11 mouse cellular contexts compared by ENCODE assay signal in the genomic region with DNA sequence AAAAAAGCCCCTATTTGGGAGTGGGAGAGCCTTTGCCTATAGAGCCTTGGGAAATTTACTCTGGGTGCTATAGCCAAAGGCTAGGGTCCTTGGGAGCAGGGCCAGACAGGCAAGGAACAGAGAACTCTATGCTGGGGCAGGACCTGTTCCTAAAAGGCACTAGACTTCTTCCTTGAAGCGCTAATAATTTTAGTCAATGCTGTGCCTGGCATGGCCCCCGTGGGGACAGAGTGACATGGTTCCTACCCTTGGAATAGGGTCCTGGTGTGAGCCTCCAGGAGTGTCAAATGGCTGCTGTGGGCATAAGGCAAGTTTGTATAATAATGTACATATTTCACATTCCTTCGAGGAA. TPM values are rescaled to one million over a fixed set of nuclear protein-coding genes. Genes with fewer than 3 reads are reported as not detected.
A peak's percentile ranks its signal among the peaks of the same experiment; 100 is the strongest.
DNase-seq lines count a peak whose midpoint lies in the region; ATAC-seq and TF ChIP-seq lines count a peak whose summit lies in the region.
"Had no signal": no experiment of that assay in that cellular context is flagged by ENCODE, and none has a peak within 500 bp of the region (broad histone marks: within the 10 kb centered on the region; RNA-seq: fewer than 3 reads in every experiment).

No protein-coding gene starts in this region.

- peak overlapping the region; percentile 42; the same call in 1 of the 2 replicates for H3K4me2 ChIP-seq in forebrain, embryonic 11.5 days (ENCODE audit: low read depth, low read length, severe bottlenecking)
- no peak overlapping the region; the same call in 1 of the 2 replicates for H3K4me2 ChIP-seq in forebrain, embryonic 12.5 days
- peak overlapping the region; percentile 45; the same call in 1 of the 2 replicates for H3K4me2 ChIP-seq in midbrain, embryonic 12.5 days (replicated peaks)
- no peak overlapping the region for H3K4me2 ChIP-seq in midbrain, embryonic 15.5 days
- peak overlapping the region; percentile 75 for H3K4me2 ChIP-seq in intestine, postnatal 0 days (replicated peaks; ENCODE audit: low read depth)
- H3K4me2 ChIP-seq in stomach, embryonic 14.5 days (replicated peaks; ENCODE audit: low read depth, low read length), result peak overlapping the region; percentile 52

- no peak overlapping the region for H3K4me3 ChIP-seq in forebrain, embryonic 11.5 days (ENCODE audit: low read depth, low read length)
- no peak overlapping the region for H3K4me3 ChIP-seq in forebrain, embryonic 12.5 days (replicated peaks)
- H3K4me3 ChIP-seq in midbrain, embryonic 12.5 days, result no peak overlapping the region
- H3K4me3 ChIP-seq in midbrain, embryonic 15.5 days, result no peak overlapping the region
- H3K4me3 ChIP-seq in intestine, postnatal 0 days (ENCODE audit: low read depth, low read length), result peak overlapping the region; percentile 78
- H3K4me3 ChIP-seq in stomach, embryonic 14.5 days (ENCODE audit: low read depth, low read length), result peak overlapping the region; percentile 42

- H3K9me3 ChIP-seq in forebrain, embryonic 11.5 days (ENCODE audit: control insufficient read depth, low read length), result no peaks in the 10 kb centered on the region
- no peaks in the 10 kb centered on the region for H3K9me3 ChIP-seq in forebrain, embryonic 12.5 days
- no peaks in the 10 kb centered on the region for H3K9me3 ChIP-seq in midbrain, embryonic 12.5 days
- no peaks in the 10 kb centered on the region for H3K9me3 ChIP-seq in midbrain, embryonic 15.5 days
- no peaks in the 10 kb centered on the region for H3K9me3 ChIP-seq in intestine, postnatal 0 days (ENCODE audit: control insufficient read depth)
- no peaks in the 10 kb centered on the region for H3K9me3 ChIP-seq in stomach, embryonic 14.5 days (ENCODE audit: control insufficient read depth, low read depth, low read length)

- no peak for TF ChIP-seq CTCF in intestine, postnatal 0 days (IDR thresholded peaks at IDR 0.05; ENCODE audit: low read depth)

- H3K4me1 ChIP-seq in forebrain, embryonic 11.5 days (replicated peaks; ENCODE audit: control insufficient read depth, insufficient read depth, low read length), result no peaks in the 10 kb centered on the region; the same call in 1 of the 2 replicates
- 0 out of 2 replicates have a peak, but pooled peaks cover 4% of the 10 kb centered on the region for H3K4me1 ChIP-seq in forebrain, embryonic 12.5 days
- peaks cover 6% of the 10 kb centered on the region for H3K4me1 ChIP-seq in midbrain, embryonic 12.5 days
- no peaks in the 10 kb centered on the region for H3K4me1 ChIP-seq in midbrain, embryonic 15.5 days
- peaks cover 8% of the 10 kb centered on the region; the same call in 1 of the 2 replicates for H3K4me1 ChIP-seq in intestine, postnatal 0 days (replicated peaks; ENCODE audit: control insufficient read depth, insufficient read depth, low read length)
- no peaks in the 10 kb centered on the region for H3K4me1 ChIP-seq in stomach, embryonic 14.5 days (ENCODE audit: control insufficient read depth, insufficient read depth, low read length)

- H3K9ac ChIP-seq in forebrain, embryonic 11.5 days (ENCODE audit: low read length), result no peak overlapping the region
- no peak overlapping the region for H3K9ac ChIP-seq in forebrain, embryonic 12.5 days
- no peak overlapping the region for H3K9ac ChIP-seq in midbrain, embryonic 12.5 days (replicated peaks)
- H3K9ac ChIP-seq in midbrain, embryonic 15.5 days, result no peak overlapping the region
- H3K9ac ChIP-seq in intestine, postnatal 0 days (ENCODE audit: low read depth, low read length), result peak overlapping the region; percentile 76
- no peak overlapping the region for H3K9ac ChIP-seq in stomach, embryonic 14.5 days (replicated peaks; ENCODE audit: low read depth, low read length)

- WGBS in forebrain, embryonic 11.5 days, result 75% methylated on average over 3 of the region's 3 CpGs
- 78% methylated on average over 3 of the region's 3 CpGs for WGBS in forebrain, embryonic 12.5 days
- WGBS in midbrain, embryonic 12.5 days, result 70% methylated on average over 3 of the region's 3 CpGs
- WGBS in midbrain, embryonic 15.5 days, result 73% methylated on average over 3 of the region's 3 CpGs
- WGBS in intestine, postnatal 0 days, result 51% methylated on average over 3 of the region's 3 CpGs
- WGBS in stomach, embryonic 14.5 days, result 44% methylated on average over 3 of the region's 3 CpGs

- no peak for ATAC-seq in forebrain, embryonic 11.5 days (replicated peaks; ENCODE audit: low FRiP score)
- ATAC-seq in forebrain, embryonic 12.5 days (ENCODE audit: low FRiP score), result no peak
- no peak for ATAC-seq in midbrain, embryonic 12.5 days (ENCODE audit: low FRiP score, low read depth)
- ATAC-seq in midbrain, embryonic 15.5 days (replicated peaks), result no peak
- ATAC-seq in intestine, postnatal 0 days, result no peak
- no peak for ATAC-seq in stomach, embryonic 14.5 days (ENCODE audit: insufficient number of reproducible peaks, insufficient read depth, low FRiP score, low read depth)

- H3K36me3 ChIP-seq in forebrain, embryonic 11.5 days (ENCODE audit: control insufficient read depth, insufficient read depth, low read length), result no peaks in the 10 kb centered on the region
- H3K36me3 ChIP-seq in forebrain, embryonic 12.5 days (replicated peaks), result no peaks in the 10 kb centered on the region
- no peaks in the 10 kb centered on the region for H3K36me3 ChIP-seq in midbrain, embryonic 12.5 days
- no peaks in the 10 kb centered on the region for H3K36me3 ChIP-seq in midbrain, embryonic 15.5 days (replicated peaks)
- H3K36me3 ChIP-seq in intestine, postnatal 0 days (ENCODE audit: control insufficient read depth, insufficient read depth), result peaks cover 20% of the 10 kb centered on the region
- H3K36me3 ChIP-seq in stomach, embryonic 14.5 days (ENCODE audit: control insufficient read depth, insufficient read depth, low read length), result no peaks in the 10 kb centered on the region; the same call in 1 of the 2 replicates

- H3K27ac ChIP-seq in forebrain, embryonic 11.5 days (ENCODE audit: low read depth, low read length), result no peak overlapping the region
- no peak overlapping the region for H3K27ac ChIP-seq in forebrain, embryonic 12.5 days
- no peak overlapping the region for H3K27ac ChIP-seq in midbrain, embryonic 12.5 days (replicated peaks)
- H3K27ac ChIP-seq in midbrain, embryonic 15.5 days, result no peak overlapping the region
- H3K27ac ChIP-seq in intestine, postnatal 0 days (ENCODE audit: low read depth, low read length), result 0 out of 2 replicates have a peak overlapping the region, but pooled peaks have one; percentile 35
- H3K27ac ChIP-seq in stomach, embryonic 14.5 days (ENCODE audit: low read length), result no peak overlapping the region

- no peaks in the 10 kb centered on the region for H3K27me3 ChIP-seq in forebrain, embryonic 11.5 days (ENCODE audit: control insufficient read depth, insufficient read depth, low read length)
- 0 out of 2 replicates have a peak, but pooled peaks cover 4% of the 10 kb centered on the region for H3K27me3 ChIP-seq in forebrain, embryonic 12.5 days
- 0 out of 2 replicates have a peak, but pooled peaks cover 3% of the 10 kb centered on the region for H3K27me3 ChIP-seq in midbrain, embryonic 12.5 days
- H3K27me3 ChIP-seq in midbrain, embryonic 15.5 days (replicated peaks), result no peaks in the 10 kb centered on the region
- no peaks in the 10 kb centered on the region for H3K27me3 ChIP-seq in intestine, postnatal 0 days (replicated peaks; ENCODE audit: control insufficient read depth, insufficient read depth, low read length)
- H3K27me3 ChIP-seq in stomach, embryonic 14.5 days (ENCODE audit: control insufficient read depth, insufficient read depth, low read length), result no peaks in the 10 kb centered on the region

- DNase-seq in forebrain, embryonic 11.5 days (ENCODE audit: low spot score), result no peak
- no peak for DNase-seq in right cerebral cortex, adult 2 months (ENCODE audit: low spot score in 2 of 2)
- no peak for DNase-seq in gastrocnemius, adult 8-10 months (ENCODE audit: low spot score in 2 of 2)
- DNase-seq: left cerebral cortex, postnatal 4 days; right cerebral cortex, adult 18-20 months had no signal

RNA-seq across cellular contexts. Expression of a gene that starts 0.5 kb away (rescaled TPM):
- 0.68 and 0.90 TPM in 2 replicates for polyA plus RNA-seq in forebrain, embryonic 11.5 days (2014; fragmentation: Nextera tagmentation; extraction: Ambion mirVana)
- 0.47 TPM in 2 replicates for polyA plus RNA-seq in forebrain, embryonic 12.5 days (2016; fragmentation: Nextera tagmentation; extraction: Ambion mirVana)
- polyA plus RNA-seq in midbrain, embryonic 12.5 days (2016; fragmentation: Nextera tagmentation; extraction: Ambion mirVana), result 0.48 and 0.55 TPM in 2 replicates
- 0.40 and 0.66 TPM in 2 replicates for polyA plus RNA-seq in midbrain, embryonic 15.5 days (2015; fragmentation: Nextera tagmentation; extraction: Ambion mirVana)
- polyA plus RNA-seq in intestine, postnatal 0 days (2015; fragmentation: Nextera tagmentation; extraction: Ambion mirVana), result 5.7 and 6.9 TPM in 2 replicates
- polyA plus RNA-seq in stomach, embryonic 14.5 days (2014; fragmentation: Nextera tagmentation; extraction: Ambion mirVana), result 1.5 and 1.9 TPM in 2 replicates
- 1 to 10 TPM; 1.4 to 1.8 (median 1.6) TPM for total RNA-seq in gastrocnemius, adult 8-10 months (2022)

RNA-seq across cellular contexts. Expression of a gene that starts 22.5 kb away (rescaled TPM):
- polyA plus RNA-seq in forebrain, embryonic 11.5 days (2014; fragmentation: Nextera tagmentation; extraction: Ambion mirVana), result 0.24 TPM in 1 of 2 replicates, not detected in the other
- polyA plus RNA-seq in forebrain, embryonic 12.5 days (2016; fragmentation: Nextera tagmentation; extraction: Ambion mirVana), result 0.17 TPM in 1 of 2 replicates, not detected in the other
- polyA plus RNA-seq in midbrain, embryonic 12.5 days (2016; fragmentation: Nextera tagmentation; extraction: Ambion mirVana), result 0.15 and 0.20 TPM in 2 replicates
- polyA plus RNA-seq in midbrain, embryonic 15.5 days (2015; fragmentation: Nextera tagmentation; extraction: Ambion mirVana), result 0.14 and 0.24 TPM in 2 replicates
- polyA plus RNA-seq in intestine, postnatal 0 days (2015; fragmentation: Nextera tagmentation; extraction: Ambion mirVana), result 0.13 TPM in 1 of 2 replicates, not detected in the other
- 0.29 and 0.36 TPM in 2 replicates for polyA plus RNA-seq in stomach, embryonic 14.5 days (2014; fragmentation: Nextera tagmentation; extraction: Ambion mirVana)
- not detected for total RNA-seq in gastrocnemius, adult 8-10 months (2022)
- total RNA-seq: left cerebral cortex, postnatal 4 days had no signal

RNA-seq across cellular contexts. Expression of a gene that starts 29.3 kb away (rescaled TPM):
- polyA plus RNA-seq in forebrain, embryonic 11.5 days (2014; fragmentation: Nextera tagmentation; extraction: Ambion mirVana), result 0.12 TPM in 1 of 2 replicates, not detected in the other
- polyA plus RNA-seq in forebrain, embryonic 12.5 days (2016; fragmentation: Nextera tagmentation; extraction: Ambion mirVana), result not detected in 2 replicates
- 0.15 TPM in 1 of 2 replicates, not detected in the other for polyA plus RNA-seq in midbrain, embryonic 12.5 days (2016; fragmentation: Nextera tagmentation; extraction: Ambion mirVana)
- 0.18 and 0.22 TPM in 2 replicates for polyA plus RNA-seq in midbrain, embryonic 15.5 days (2015; fragmentation: Nextera tagmentation; extraction: Ambion mirVana)
- polyA plus RNA-seq in intestine, postnatal 0 days (2015; fragmentation: Nextera tagmentation; extraction: Ambion mirVana), result 0.17 and 0.20 TPM in 2 replicates
- polyA plus RNA-seq in stomach, embryonic 14.5 days (2014; fragmentation: Nextera tagmentation; extraction: Ambion mirVana), result 0.15 TPM in 1 of 2 replicates, not detected in the other
- under 1 TPM in 2 of 4 experiments, not detected in 2; 0.22 to 0.24 TPM for total RNA-seq in gastrocnemius, adult 8-10 months (2022)

RNA-seq across cellular contexts. Expression of a gene that starts 39.7 kb away (rescaled TPM):
- polyA plus RNA-seq in forebrain, embryonic 11.5 days (2014; fragmentation: Nextera tagmentation; extraction: Ambion mirVana), result not detected in 2 replicates
- not detected in 2 replicates for polyA plus RNA-seq in forebrain, embryonic 12.5 days (2016; fragmentation: Nextera tagmentation; extraction: Ambion mirVana)
- not detected in 2 replicates for polyA plus RNA-seq in midbrain, embryonic 12.5 days (2016; fragmentation: Nextera tagmentation; extraction: Ambion mirVana)
- polyA plus RNA-seq in midbrain, embryonic 15.5 days (2015; fragmentation: Nextera tagmentation; extraction: Ambion mirVana), result not detected in 2 replicates
- polyA plus RNA-seq in intestine, postnatal 0 days (2015; fragmentation: Nextera tagmentation; extraction: Ambion mirVana), result 1.9 and 2.4 TPM in 2 replicates
- polyA plus RNA-seq in stomach, embryonic 14.5 days (2014; fragmentation: Nextera tagmentation; extraction: Ambion mirVana), result not detected in 2 replicates
- not detected for total RNA-seq in gastrocnemius, adult 8-10 months (2022)
- total RNA-seq: adrenal gland, adult 18-20 months; left cerebral cortex, postnatal 4 days had no signal

RNA-seq across cellular contexts. Expression of a gene that starts 45.5 kb away (rescaled TPM):
- polyA plus RNA-seq in forebrain, embryonic 11.5 days (2014; fragmentation: Nextera tagmentation; extraction: Ambion mirVana), result 21.7 and 22.9 TPM in 2 replicates
- polyA plus RNA-seq in forebrain, embryonic 12.5 days (2016; fragmentation: Nextera tagmentation; extraction: Ambion mirVana), result 22.3 and 24.2 TPM in 2 replicates
- polyA plus RNA-seq in midbrain, embryonic 12.5 days (2016; fragmentation: Nextera tagmentation; extraction: Ambion mirVana), result 23.4 and 23.9 TPM in 2 replicates
- 18.1 and 19.4 TPM in 2 replicates for polyA plus RNA-seq in midbrain, embryonic 15.5 days (2015; fragmentation: Nextera tagmentation; extraction: Ambion mirVana)
- 5.4 and 5.8 TPM in 2 replicates for polyA plus RNA-seq in intestine, postnatal 0 days (2015; fragmentation: Nextera tagmentation; extraction: Ambion mirVana)
- polyA plus RNA-seq in stomach, embryonic 14.5 days (2014; fragmentation: Nextera tagmentation; extraction: Ambion mirVana), result 14.6 and 15.4 TPM in 2 replicates
- total RNA-seq in gastrocnemius, adult 8-10 months (2022), result 1 to 10 TPM; 6.8 to 9.8 (median 7.9) TPM

Comparison
In these comparisons a context has a peak if more than half of its experiments do, and no peak if none do; other contexts are left out.
1. H3K4me2 ChIP-seq: peak in forebrain, embryonic 11.5 days (single experiment), midbrain, embryonic 12.5 days (single experiment), intestine, postnatal 0 days (single experiment) and stomach, embryonic 14.5 days (single experiment); none in forebrain, embryonic 12.5 days (single experiment) and midbrain, embryonic 15.5 days (single experiment).
2. H3K4me3 ChIP-seq: peak in intestine, postnatal 0 days (single experiment) and stomach, embryonic 14.5 days (single experiment); none in forebrain, embryonic 11.5 days (single experiment), forebrain, embryonic 12.5 days (single experiment), midbrain, embryonic 12.5 days (single experiment) and midbrain, embryonic 15.5 days (single experiment).